Mouse (Mus musculus) midbrain, embryonic 14.5 days (tissue): ENCODE results near the gene Osbpl3. TPM values are rescaled to one million over a fixed set of nuclear protein-coding genes. Genes with fewer than 3 reads are reported as not detected.

ENCODE experiments used
- ATAC-seq: fragments of 200-750 bp; cut with Nextera tagmentation; 2 replicates; pipeline ENCODE4 v1.8.0; 2017; ENCODE audit warnings: moderate number of reproducible peaks, moderate library complexity; ENCODE audit not compliant: low FRiP score, low TSS enrichment
- DNase-seq: peaks from one replicate; pipeline ENCODE4 v3.0.0-alpha.2; 2015
- H3K27ac ChIP-seq: fragments of 300-500 bp; sonication (generic); replicated peaks from 2 replicates; pipeline ENCODE4 v1.5.1; 2014; ENCODE audit warnings: mild to moderate bottlenecking, low read depth, low read length, moderate library complexity
- H3K27me3 ChIP-seq: fragments of 300-500 bp; sonication (generic); 2 replicates; pipeline ENCODE4 v1.6.1; 2014; ENCODE audit warnings: low read length, control low read depth, mixed read lengths; ENCODE audit not compliant: control insufficient read depth, insufficient read depth
- H3K36me3 ChIP-seq: fragments of 300-500 bp; sonication (generic); 2 replicates; pipeline ENCODE4 v1.6.1; 2014; ENCODE audit warnings: low read length, control low read depth; ENCODE audit not compliant: control insufficient read depth, insufficient read depth
- H3K4me1 ChIP-seq: fragments of 300-500 bp; sonication (generic); 2 replicates; pipeline ENCODE4 v1.6.1; 2014; ENCODE audit warnings: mild to moderate bottlenecking, antibody characterized with exemption, low read length, control low read depth; ENCODE audit not compliant: control insufficient read depth, insufficient read depth
- H3K4me2 ChIP-seq: fragments of 300-500 bp; sonication (generic); 2 replicates; pipeline ENCODE4 v1.6.1; 2014; ENCODE audit warnings: mild to moderate bottlenecking, low read length, moderate library complexity
- H3K4me3 ChIP-seq: fragments of 300-500 bp; sonication (generic); replicated peaks from 2 replicates; pipeline ENCODE4 v1.5.1; 2014; ENCODE audit warnings: low read depth, low read length
- H3K9ac ChIP-seq: fragments of 300-500 bp; sonication (generic); replicated peaks from 2 replicates; pipeline ENCODE4 v1.6.1; 2014; ENCODE audit warnings: mild to moderate bottlenecking, low read length, moderate library complexity
- H3K9me3 ChIP-seq: fragments of 300-500 bp; sonication (generic); 2 replicates; pipeline ENCODE4 v1.6.1; 2016; ENCODE audit warnings: low read length, control low read depth, mixed read lengths; ENCODE audit not compliant: control insufficient read depth
- WGBS: fragments of 180-500 bp; shearing (Covaris S2); extraction: QIAGEN DNeasy Blood & Tissue Kit; methylation state at CpG from one replicate; pipeline ENCODE4 v1.1.7; 2014; 5-methylcytosine and 5-hydroxymethylcytosine counted together
- polyA plus RNA-seq: library from polyadenylated mRNA; unstranded; fragments of >200 nt; fragmentation: Nextera tagmentation; extraction: Ambion mirVana; gene quantifications from 2 replicates; pipeline ENCODE4 v1.2.1, GENCODE M21; 2014

Gene Osbpl3
- polyA plus RNA-seq, 1 experiment from 2014 or later: 5.5 TPM

- ATAC-seq (no peak), DNase-seq (no peak)
- Histone ChIP-seq H3K4me2 (no peak overlapping the region), H3K27me3 (no peaks in the 10 kb centered on the region), H3K4me3 (no peak overlapping the region), H3K4me1 (no peaks in the 10 kb centered on the region), H3K9me3 (no peaks in the 10 kb centered on the region), H3K9ac (no peak overlapping the region), H3K27ac (no peak overlapping the region), H3K36me3 (no peaks in the 10 kb centered on the region)
- WGBS: 91% methylated on average over 8 of the region's 8 CpGs
These were observed 62.0 kb downstream of the Osbpl3 start for GRCm38 (mm10) chr6:50393960-50394359.

GRCm38 (mm10) chr6:50391951-50392350 lies 64.0 kb downstream of the Osbpl3 start:
- Histone ChIP-seq H3K4me2 (no peak overlapping the region), H3K4me3 (no peak overlapping the region), H3K27ac (no peak overlapping the region), H3K36me3 (no peaks in the 10 kb centered on the region), H3K4me1 (no peaks in the 10 kb centered on the region), H3K9ac (no peak overlapping the region), H3K9me3 (no peaks in the 10 kb centered on the region), H3K27me3 (no peaks in the 10 kb centered on the region)
- DNase-seq: no peak
- 74% methylated on average over 3 of the region's 3 CpGs for WGBS
- ATAC-seq: no peak

GRCm38 (mm10) chr6:50390313-50390712 lies 65.7 kb downstream of the Osbpl3 start:
- DNase-seq: no peak
- no peak overlapping the region for H3K4me2 ChIP-seq
- WGBS: 83% methylated on average over 5 of the region's 5 CpGs
- no peaks in the 10 kb centered on the region for H3K27me3 ChIP-seq
- no peaks in the 10 kb centered on the region for H3K4me1 ChIP-seq
- no peak for ATAC-seq
- no peak overlapping the region for H3K4me3 ChIP-seq
- H3K36me3 ChIP-seq: no peaks in the 10 kb centered on the region
- H3K27ac ChIP-seq: no peak overlapping the region
- H3K9ac ChIP-seq: no peak overlapping the region
- no peaks in the 10 kb centered on the region for H3K9me3 ChIP-seq

- H3K9ac ChIP-seq: no peak overlapping the region
These were observed 68.4 kb downstream of the Osbpl3 start for GRCm38 (mm10) chr6:50387629-50388028.

GRCm38 (mm10) chr6:50386497-50386896 lies 69.5 kb downstream of the Osbpl3 start:
- Histone ChIP-seq H3K4me2 (no peak overlapping the region), H3K9me3 (no peaks in the 10 kb centered on the region), H3K36me3 (no peaks in the 10 kb centered on the region), H3K9ac (no peak overlapping the region), H3K27me3 (no peaks in the 10 kb centered on the region), H3K27ac (no peak overlapping the region), H3K4me3 (no peak overlapping the region), H3K4me1 (no peaks in the 10 kb centered on the region)
- DNase-seq: no peak
- WGBS: 85% methylated on average over 4 of the region's 4 CpGs
- no peak for ATAC-seq

More at GRCm38 (mm10) chr6:50387629-50388028, 68.4 kb downstream of the Osbpl3 start:
- no peaks in the 10 kb centered on the region for H3K27me3 ChIP-seq
- no peaks in the 10 kb centered on the region for H3K9me3 ChIP-seq
- no peak for ATAC-seq
- H3K4me1 ChIP-seq: no peaks in the 10 kb centered on the region
- no peaks in the 10 kb centered on the region for H3K36me3 ChIP-seq
- no peak overlapping the region for H3K4me3 ChIP-seq
- no peak overlapping the region for H3K27ac ChIP-seq
- DNase-seq: no peak
- H3K4me2 ChIP-seq: no peak overlapping the region
- WGBS: 80% methylated on average over 5 of the region's 5 CpGs

- Histone ChIP-seq H3K27me3 (no peaks in the 10 kb centered on the region), H3K36me3 (no peaks in the 10 kb centered on the region), H3K4me2 (no peak overlapping the region), H3K9me3 (no peaks in the 10 kb centered on the region), H3K4me3 (no peak overlapping the region), H3K9ac (no peak overlapping the region), H3K4me1 (no peaks in the 10 kb centered on the region), H3K27ac (no peak overlapping the region)
- no peak for ATAC-seq
- 95% methylated on average over 8 of the region's 8 CpGs for WGBS
- no peak for DNase-seq
These were observed 70.5 kb downstream of the Osbpl3 start for GRCm38 (mm10) chr6:50385451-50386013.

GRCm38 (mm10) chr6:50382711-50383110 lies 73.3 kb downstream of the Osbpl3 start:
- no peaks in the 10 kb centered on the region for H3K4me1 ChIP-seq
- no peak overlapping the region for H3K9ac ChIP-seq
- H3K27me3 ChIP-seq: no peaks in the 10 kb centered on the region
- no peaks in the 10 kb centered on the region for H3K36me3 ChIP-seq
- H3K9me3 ChIP-seq: no peaks in the 10 kb centered on the region
- no peak overlapping the region for H3K4me2 ChIP-seq
- 87% methylated on average over 7 of the region's 7 CpGs for WGBS
- no peak overlapping the region for H3K27ac ChIP-seq
- ATAC-seq (no peak), DNase-seq (no peak)
- no peak overlapping the region for H3K4me3 ChIP-seq

GRCm38 (mm10) chr6:50382196-50382595 lies 73.8 kb downstream of the Osbpl3 start:
- H3K4me2 ChIP-seq: no peak overlapping the region
- H3K9ac ChIP-seq: no peak overlapping the region
- no peaks in the 10 kb centered on the region for H3K4me1 ChIP-seq
- no peak overlapping the region for H3K4me3 ChIP-seq
- no peaks in the 10 kb centered on the region for H3K9me3 ChIP-seq
- H3K27ac ChIP-seq: no peak overlapping the region
- no peaks in the 10 kb centered on the region for H3K27me3 ChIP-seq
- DNase-seq (no peak), ATAC-seq (no peak)
- H3K36me3 ChIP-seq: no peaks in the 10 kb centered on the region
- WGBS: 52% methylated on average over 8 of the region's 8 CpGs

- no peak overlapping the region for H3K27ac ChIP-seq
- H3K36me3 ChIP-seq: no peaks in the 10 kb centered on the region
- no peak overlapping the region for H3K4me3 ChIP-seq
- 45% methylated on average over 11 of the region's 11 CpGs for WGBS
- H3K9ac ChIP-seq: no peak overlapping the region
- ATAC-seq (no peak), DNase-seq (no peak)
- no peak overlapping the region for H3K4me2 ChIP-seq
- no peaks in the 10 kb centered on the region for H3K27me3 ChIP-seq
- H3K9me3 ChIP-seq: no peaks in the 10 kb centered on the region
- no peaks in the 10 kb centered on the region for H3K4me1 ChIP-seq
These were observed 74.4 kb downstream of the Osbpl3 start for GRCm38 (mm10) chr6:50381504-50382091.
